Mouse (Mus musculus): ENCODE results near the gene Smim11. TPM values are rescaled to one million over a fixed set of nuclear protein-coding genes. Genes with fewer than 3 reads are reported as not detected.
A peak's percentile ranks its signal among the peaks of the same experiment; 100 is the strongest.

Smim11 gene
- polyA plus RNA-seq, 1 experiment, result 99.4 TPM

DNA sequence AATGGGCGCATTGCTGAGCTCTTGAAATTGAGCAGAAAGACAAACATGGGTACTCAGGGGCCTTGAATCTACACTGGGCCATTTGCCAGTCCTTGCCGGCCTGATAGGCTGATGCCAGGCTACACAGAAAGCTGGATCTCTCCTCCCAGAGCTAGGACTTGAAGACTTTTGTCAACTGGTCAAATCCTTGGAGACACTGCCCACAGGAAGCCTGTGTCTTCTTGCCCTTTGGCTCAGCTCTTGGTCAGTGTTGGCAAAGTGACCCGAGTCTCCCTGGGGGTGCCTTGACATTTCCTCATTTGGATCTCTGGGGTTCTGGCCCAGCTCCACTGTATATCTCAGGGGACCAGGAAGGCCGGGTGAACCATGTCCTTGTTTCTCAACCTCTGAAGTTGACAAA, 25.6 kb upstream of the Smim11 start:
- Histone ChIP-seq H3K27me3 (ENCODE audit: control insufficient read depth, insufficient read depth, insufficient read length) (peaks cover 31% of the 10 kb centered on the region), H3K4me2 (ENCODE audit: low read depth) (no peak overlapping the region), H3K79me2 (ENCODE audit: control insufficient read depth, insufficient read depth) (no peaks in the 10 kb centered on the region), H3ac (ENCODE audit: control insufficient read depth, insufficient read length) (no peak overlapping the region), H3K4me3 (no peak overlapping the region), H3K36me3 (ENCODE audit: control insufficient read depth, insufficient read depth) (no peaks in the 10 kb centered on the region)
- no peak for TF ChIP-seq MYOD1 (IDR thresholded peaks at IDR 0.05; ENCODE audit: control insufficient read depth in 1 of 3, insufficient read length in 2 of 3, low read depth in 2 of 3)
- no peak for TF ChIP-seq E2F4 (IDR thresholded peaks at IDR 0.05; ENCODE audit: insufficient read depth)

DNA sequence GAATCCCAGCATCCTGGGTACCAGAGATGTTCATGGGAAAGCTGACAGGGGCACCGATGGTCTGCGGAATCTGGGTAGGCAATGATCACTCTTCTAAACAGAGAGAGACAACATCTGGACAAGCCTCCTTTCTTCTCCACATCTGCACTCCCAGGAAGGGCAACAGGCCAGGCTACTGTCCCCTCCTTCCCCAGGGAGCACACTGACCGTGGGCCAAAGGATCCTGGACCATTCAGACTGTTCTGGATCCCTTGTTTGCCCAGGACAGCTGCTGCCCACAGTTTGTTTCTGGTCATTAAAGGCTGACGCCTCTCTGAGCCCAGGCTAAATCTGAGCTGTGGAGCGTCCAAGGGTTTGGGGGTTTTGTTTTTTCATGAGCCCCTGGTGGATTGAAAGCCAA, 18.4 kb upstream of the Smim11 start:
- no peaks in the 10 kb centered on the region for H3K36me3 ChIP-seq (ENCODE audit: control insufficient read depth, insufficient read depth)
- no peak overlapping the region for H3K4me3 ChIP-seq
- peaks cover 16% of the 10 kb centered on the region for H3K27me3 ChIP-seq (ENCODE audit: control insufficient read depth, insufficient read depth, insufficient read length)
- TF ChIP-seq E2F4 (IDR thresholded peaks at IDR 0.05; ENCODE audit: insufficient read depth) (no peak), CEBPB (IDR thresholded peaks at IDR 0.05; ENCODE audit: insufficient read depth, poor library complexity, severe bottlenecking) (no peak), SRF (IDR thresholded peaks at IDR 0.05; ENCODE audit: control insufficient read depth, insufficient read length, low read depth) (no peak), TCF3 (IDR thresholded peaks at IDR 0.05; ENCODE audit: insufficient read length, low read depth) (no peak), REST (IDR thresholded peaks at IDR 0.05; ENCODE audit: insufficient read depth, insufficient read length) (no peak), MYOD1 (IDR thresholded peaks at IDR 0.05; ENCODE audit: control insufficient read depth in 1 of 3, insufficient read length in 2 of 3, low read depth in 2 of 3) (no peak), MYOG (IDR thresholded peaks at IDR 0.05; ENCODE audit: control insufficient read depth in 1 of 3, insufficient read depth in 1 of 3, insufficient read length in 2 of 3, low read depth in 2 of 3) (no peak), TCF12 (IDR thresholded peaks at IDR 0.05; ENCODE audit: insufficient read depth, poor library complexity, severe bottlenecking) (no peak)
- no peaks in the 10 kb centered on the region for H3K79me2 ChIP-seq (ENCODE audit: control insufficient read depth, insufficient read depth)
- no peak overlapping the region for H3ac ChIP-seq (ENCODE audit: control insufficient read depth, insufficient read length)
- H3K4me2 ChIP-seq (ENCODE audit: low read depth), result no peak overlapping the region

- H3K4me2 ChIP-seq (ENCODE audit: low read depth), result no peak overlapping the region
- no peak overlapping the region for H3K4me3 ChIP-seq
- no peaks in the 10 kb centered on the region for H3K36me3 ChIP-seq (ENCODE audit: control insufficient read depth, insufficient read depth)
- TF ChIP-seq TCF12 (IDR thresholded peaks at IDR 0.05; ENCODE audit: insufficient read depth, poor library complexity, severe bottlenecking) (no peak), TCF3 (IDR thresholded peaks at IDR 0.05; ENCODE audit: insufficient read length, low read depth) (no peak), CEBPB (IDR thresholded peaks at IDR 0.05; ENCODE audit: insufficient read depth, poor library complexity, severe bottlenecking) (no peak), E2F4 (IDR thresholded peaks at IDR 0.05; ENCODE audit: insufficient read depth) (no peak), MYOD1 (IDR thresholded peaks at IDR 0.05; ENCODE audit: control insufficient read depth in 1 of 3, insufficient read length in 2 of 3, low read depth in 2 of 3) (no peak), MYOG (IDR thresholded peaks at IDR 0.05; ENCODE audit: control insufficient read depth in 1 of 3, insufficient read depth in 1 of 3, insufficient read length in 2 of 3, low read depth in 2 of 3) (no peak)
- no peak overlapping the region for H3ac ChIP-seq (ENCODE audit: control insufficient read depth, insufficient read length)
- no peaks in the 10 kb centered on the region for H3K79me2 ChIP-seq (ENCODE audit: control insufficient read depth, insufficient read depth)
- peaks cover 9% of the 10 kb centered on the region for H3K27me3 ChIP-seq (ENCODE audit: control insufficient read depth, insufficient read depth, insufficient read length)
These were observed 16.0 kb upstream of the Smim11 start for GRCm38 (mm10) chr16:92285068-92285467.

GRCm38 (mm10) chr16:92286609-92287008, 14.5 kb upstream of the Smim11 start:
- peak overlapping the region; percentile 12 for H3K4me2 ChIP-seq (ENCODE audit: low read depth)
- TF ChIP-seq MYOD1 (IDR thresholded peaks at IDR 0.05; ENCODE audit: control insufficient read depth in 1 of 3, insufficient read length in 2 of 3, low read depth in 2 of 3), result no peak
- TF ChIP-seq REST (IDR thresholded peaks at IDR 0.05; ENCODE audit: insufficient read depth, insufficient read length), result no peak
- TF ChIP-seq SRF (IDR thresholded peaks at IDR 0.05; ENCODE audit: control insufficient read depth, insufficient read length, low read depth), result no peak
- no peak for TF ChIP-seq CEBPB (IDR thresholded peaks at IDR 0.05; ENCODE audit: insufficient read depth, poor library complexity, severe bottlenecking)
- no peak for TF ChIP-seq POLR2AphosphoS2 (IDR thresholded peaks at IDR 0.05; ENCODE audit: insufficient read length, low read depth)
- TF ChIP-seq E2F4 (IDR thresholded peaks at IDR 0.05; ENCODE audit: insufficient read depth), result no peak
- no peaks in the 10 kb centered on the region for H3K79me2 ChIP-seq (ENCODE audit: control insufficient read depth, insufficient read depth)
- peaks cover 14% of the 10 kb centered on the region for H3K27me3 ChIP-seq (ENCODE audit: control insufficient read depth, insufficient read depth, insufficient read length)
- no peak overlapping the region for H3ac ChIP-seq (ENCODE audit: control insufficient read depth, insufficient read length)
- no peaks in the 10 kb centered on the region for H3K36me3 ChIP-seq (ENCODE audit: control insufficient read depth, insufficient read depth)
- H3K4me3 ChIP-seq, result no peak overlapping the region

GRCm38 (mm10) chr16:92288778-92289177, 12.3 kb upstream of the Smim11 start:
- Histone ChIP-seq H3K4me3 (no peak overlapping the region), H3K27me3 (ENCODE audit: control insufficient read depth, insufficient read depth, insufficient read length) (peaks cover 28% of the 10 kb centered on the region), H3K4me2 (ENCODE audit: low read depth) (no peak overlapping the region), H3K36me3 (ENCODE audit: control insufficient read depth, insufficient read depth) (no peaks in the 10 kb centered on the region), H3K79me2 (ENCODE audit: control insufficient read depth, insufficient read depth) (no peaks in the 10 kb centered on the region), H3ac (ENCODE audit: control insufficient read depth, insufficient read length) (no peak overlapping the region)
- TF ChIP-seq POLR2AphosphoS2 (IDR thresholded peaks at IDR 0.05; ENCODE audit: insufficient read length, low read depth) (no peak), E2F4 (IDR thresholded peaks at IDR 0.05; ENCODE audit: insufficient read depth) (no peak), MYOG (IDR thresholded peaks at IDR 0.05; ENCODE audit: control insufficient read depth in 1 of 3, insufficient read depth in 1 of 3, insufficient read length in 2 of 3, low read depth in 2 of 3) (peak in 1 of 3 experiments; percentile 19), SRF (IDR thresholded peaks at IDR 0.05; ENCODE audit: control insufficient read depth, insufficient read length, low read depth) (no peak), MYOD1 (IDR thresholded peaks at IDR 0.05; ENCODE audit: control insufficient read depth in 1 of 3, insufficient read length in 2 of 3, low read depth in 2 of 3) (peak in 1 of 3 experiments; percentile 29)

DNA sequence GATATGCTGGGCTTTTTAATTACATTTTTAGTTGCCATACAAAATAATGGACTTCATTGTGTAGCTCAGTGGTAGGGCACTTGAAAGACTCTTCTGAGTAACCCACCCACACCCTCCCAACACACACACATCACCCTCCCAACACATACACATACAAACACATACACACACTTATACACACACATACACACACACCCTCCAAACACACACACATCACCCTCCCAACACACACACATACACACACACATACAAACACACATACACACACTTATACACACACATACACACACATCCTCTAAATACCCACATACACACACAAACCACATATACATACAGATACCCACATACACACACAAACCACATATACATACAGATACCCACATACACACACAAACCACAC, 11.0 kb upstream of the Smim11 start:
- Histone ChIP-seq H3K36me3 (ENCODE audit: control insufficient read depth, insufficient read depth) (no peaks in the 10 kb centered on the region), H3K79me2 (ENCODE audit: control insufficient read depth, insufficient read depth) (no peaks in the 10 kb centered on the region), H3K27me3 (ENCODE audit: control insufficient read depth, insufficient read depth, insufficient read length) (peaks cover 21% of the 10 kb centered on the region), H3ac (ENCODE audit: control insufficient read depth, insufficient read length) (no peak overlapping the region), H3K4me3 (no peak overlapping the region), H3K4me2 (ENCODE audit: low read depth) (no peak overlapping the region)
- TF ChIP-seq MAX (IDR thresholded peaks at IDR 0.05; ENCODE audit: low read depth) (no peak), USF1 (IDR thresholded peaks at IDR 0.05; ENCODE audit: low read depth) (no peak), E2F4 (IDR thresholded peaks at IDR 0.05; ENCODE audit: insufficient read depth) (no peak), POLR2A (IDR thresholded peaks at IDR 0.05; ENCODE audit: insufficient read length, low read depth) (no peak), TCF3 (IDR thresholded peaks at IDR 0.05; ENCODE audit: insufficient read length, low read depth) (no peak), POLR2AphosphoS2 (IDR thresholded peaks at IDR 0.05; ENCODE audit: insufficient read length, low read depth) (no peak), CEBPB (IDR thresholded peaks at IDR 0.05; ENCODE audit: insufficient read depth, poor library complexity, severe bottlenecking) (no peak), TCF12 (IDR thresholded peaks at IDR 0.05; ENCODE audit: insufficient read depth, poor library complexity, severe bottlenecking) (no peak), REST (IDR thresholded peaks at IDR 0.05; ENCODE audit: insufficient read depth, insufficient read length) (no peak), MYOG (IDR thresholded peaks at IDR 0.05; ENCODE audit: control insufficient read depth in 1 of 3, insufficient read depth in 1 of 3, insufficient read length in 2 of 3, low read depth in 2 of 3) (no peak), MYOD1 (IDR thresholded peaks at IDR 0.05; ENCODE audit: control insufficient read depth in 1 of 3, insufficient read length in 2 of 3, low read depth in 2 of 3) (no peak), SRF (IDR thresholded peaks at IDR 0.05; ENCODE audit: control insufficient read depth, insufficient read length, low read depth) (no peak)
